Mouse (Mus musculus) NIH3T3 (cell line): ENCODE measurements around the gene Tial1.

Experiments
- DNase-seq: peaks from one replicate; pipeline ENCODE4 v3.0.0-alpha.2; 2012; ENCODE audit warnings: low read depth

The Tial1 gene

DNA sequence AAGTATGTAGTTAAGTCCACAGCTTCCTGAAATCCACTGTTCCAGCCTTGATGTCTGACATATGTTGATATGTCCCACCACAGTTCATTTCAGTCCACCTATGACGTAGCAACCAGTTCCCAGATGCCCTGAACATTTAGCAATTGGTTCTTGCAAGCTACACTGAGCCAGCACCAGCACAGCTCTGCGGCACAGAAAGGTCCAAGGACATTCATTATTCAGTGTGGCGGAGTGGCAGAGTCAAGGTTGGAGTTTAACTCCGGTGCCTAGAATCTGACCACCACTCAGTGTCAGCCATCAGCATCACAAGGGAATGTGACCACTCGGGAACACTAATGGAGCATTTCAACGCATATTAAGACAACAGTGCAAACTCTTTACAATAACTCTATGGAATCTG lies 44.9 kb downstream of the Tial1 start:
- no peak for DNase-seq

DNA sequence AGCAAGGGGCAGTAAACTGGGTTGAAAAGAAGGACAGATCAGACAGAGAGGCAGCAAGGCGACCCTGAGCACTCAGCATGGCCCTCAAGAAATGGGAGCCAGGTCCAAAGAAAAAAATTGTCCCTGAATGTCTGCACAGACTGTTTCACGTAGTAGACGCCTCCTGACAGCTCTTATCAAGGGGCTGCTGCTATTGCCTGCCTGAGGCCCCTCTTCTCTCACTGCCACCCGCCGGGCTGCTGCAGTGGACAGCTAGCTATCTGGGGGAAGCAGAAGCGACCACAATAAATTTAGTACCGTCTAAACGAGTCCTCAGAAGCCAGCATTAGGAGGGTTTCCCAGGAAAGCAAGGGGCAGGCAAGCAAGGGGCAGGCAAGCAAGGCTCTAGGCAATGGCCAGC lies 47.1 kb downstream of the Tial1 start:
- DNase-seq, result no peak

DNA sequence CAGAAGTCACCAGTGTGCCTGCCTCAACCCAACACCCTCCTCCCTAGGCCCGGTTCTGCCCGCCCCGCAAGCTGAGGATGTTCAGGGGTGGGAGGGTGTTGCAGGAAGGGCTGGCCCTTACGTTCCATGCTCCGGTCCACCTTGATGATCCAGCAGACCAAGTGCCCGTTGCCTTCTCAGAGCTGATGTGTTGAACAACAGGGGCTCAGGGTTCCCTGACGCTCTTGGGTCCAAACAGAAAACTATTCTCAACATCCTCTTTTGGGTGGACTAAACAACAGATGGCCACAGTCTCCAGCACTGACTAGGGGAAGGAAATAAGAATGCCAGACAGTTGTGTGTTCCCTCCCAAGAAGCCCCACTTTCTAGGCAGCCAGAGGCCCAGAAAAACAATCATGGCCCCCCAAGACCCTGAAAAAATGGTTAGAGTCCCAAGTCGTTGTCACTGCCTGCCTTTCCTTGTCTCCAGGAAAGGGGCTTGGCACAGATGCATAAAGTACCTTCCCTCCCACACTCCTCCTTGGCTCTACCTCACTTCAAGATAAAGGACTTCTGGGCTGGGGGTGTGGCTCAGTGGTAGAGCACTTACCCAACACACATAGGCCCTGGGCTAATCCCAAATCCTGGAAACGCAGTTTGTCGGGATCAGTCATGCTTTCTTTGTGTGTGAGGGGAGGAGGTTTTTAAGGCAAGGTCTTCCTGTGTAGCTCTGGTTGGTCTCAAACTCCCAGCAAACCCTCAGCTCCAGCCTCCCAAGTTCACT lies 49.3 kb downstream of the Tial1 start:
- no peak for DNase-seq

DNA sequence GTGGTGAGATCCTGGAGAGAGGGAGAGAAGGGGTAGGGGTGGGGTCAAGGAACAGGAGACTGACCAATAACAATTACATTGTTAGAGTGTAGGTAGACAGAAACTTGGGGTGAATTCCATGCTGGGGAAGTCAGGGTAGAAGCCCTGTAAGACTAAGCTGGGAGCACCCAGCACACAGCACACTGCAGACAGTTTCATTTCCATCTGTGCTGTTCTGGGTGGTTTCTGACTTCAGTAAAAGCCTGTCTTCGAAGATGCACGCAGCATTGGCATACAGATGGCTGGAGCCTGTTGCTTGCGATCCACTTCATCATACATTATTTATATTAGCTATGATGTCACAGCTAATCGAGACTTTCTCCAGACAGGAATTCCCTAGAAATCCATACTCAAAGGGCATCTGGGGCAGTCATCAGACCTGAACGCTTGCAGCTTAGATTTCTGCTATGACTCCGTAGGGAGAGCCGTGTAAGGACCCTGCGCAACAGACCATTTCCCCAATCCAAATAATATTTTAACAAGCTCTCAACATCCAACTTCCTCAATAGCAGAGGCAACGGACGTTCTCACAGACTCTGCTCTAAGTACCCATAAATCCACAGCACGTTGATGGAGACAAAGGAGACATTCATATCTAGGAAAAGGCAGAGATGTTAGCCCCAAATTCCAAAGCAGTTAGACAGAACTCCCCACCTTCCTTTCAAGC lies 50.7 kb downstream of the Tial1 start:
- no peak for DNase-seq

DNA sequence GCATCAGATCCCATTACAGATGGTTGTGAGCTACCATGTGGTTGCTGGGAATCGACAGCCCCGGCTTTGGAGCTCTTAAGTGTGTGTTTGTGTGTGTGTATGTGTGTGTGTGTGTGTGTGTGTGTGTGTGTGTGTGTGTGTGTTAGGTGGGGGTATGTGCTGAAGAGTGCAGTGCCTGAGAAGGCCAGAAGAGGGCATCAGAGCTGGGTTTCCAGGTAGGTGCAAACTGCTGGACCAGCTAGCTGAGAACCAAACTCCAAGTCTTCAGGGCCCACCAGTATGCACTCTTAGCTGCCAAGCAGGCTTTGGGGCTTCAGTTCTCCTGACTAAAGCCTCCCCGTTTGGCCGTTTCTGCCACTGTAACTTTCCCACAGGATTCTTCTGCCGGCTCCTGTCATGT lies 53.3 kb downstream of the Tial1 start:
- peak; percentile 22 for DNase-seq

DNA sequence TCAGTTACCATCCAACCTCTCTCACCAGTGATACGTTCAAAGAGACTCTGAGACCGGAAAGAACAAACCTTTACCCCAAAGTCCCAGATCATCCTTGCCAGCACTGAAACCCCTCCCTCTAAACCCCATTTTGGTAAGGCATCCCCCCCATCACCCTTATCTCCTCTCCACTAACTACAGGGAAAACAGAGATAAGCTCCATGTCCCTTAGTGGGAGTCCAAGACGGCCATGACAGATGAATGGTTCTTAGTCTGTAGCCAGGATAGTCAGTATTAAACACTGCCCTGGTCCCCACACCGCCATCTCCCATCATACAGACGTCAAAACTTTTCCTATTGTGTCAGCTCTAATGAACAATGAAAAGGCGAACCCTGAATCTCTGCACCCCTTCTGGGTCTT lies 57.5 kb downstream of the Tial1 start:
- DNase-seq, result no peak

DNA sequence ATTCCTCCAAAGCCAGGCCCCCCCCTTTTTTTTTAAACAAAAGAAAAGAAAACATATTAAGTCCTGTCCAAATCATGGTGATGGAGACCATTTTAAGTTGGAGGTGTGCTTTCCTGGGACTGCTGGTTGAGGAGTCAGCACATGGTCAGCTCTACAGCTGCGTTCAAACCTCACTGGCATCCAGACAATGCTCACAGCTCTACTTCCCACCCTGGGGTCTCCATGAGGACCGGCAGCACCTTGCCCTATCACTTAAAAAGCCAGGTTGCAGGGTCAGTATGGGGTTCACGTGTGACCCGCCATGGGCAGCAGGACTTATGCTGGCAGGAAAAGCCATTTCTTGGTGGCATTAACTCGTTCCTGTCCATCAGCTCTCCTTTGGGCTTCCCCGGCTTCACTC lies 57.9 kb downstream of the Tial1 start:
- no peak for DNase-seq

DNA sequence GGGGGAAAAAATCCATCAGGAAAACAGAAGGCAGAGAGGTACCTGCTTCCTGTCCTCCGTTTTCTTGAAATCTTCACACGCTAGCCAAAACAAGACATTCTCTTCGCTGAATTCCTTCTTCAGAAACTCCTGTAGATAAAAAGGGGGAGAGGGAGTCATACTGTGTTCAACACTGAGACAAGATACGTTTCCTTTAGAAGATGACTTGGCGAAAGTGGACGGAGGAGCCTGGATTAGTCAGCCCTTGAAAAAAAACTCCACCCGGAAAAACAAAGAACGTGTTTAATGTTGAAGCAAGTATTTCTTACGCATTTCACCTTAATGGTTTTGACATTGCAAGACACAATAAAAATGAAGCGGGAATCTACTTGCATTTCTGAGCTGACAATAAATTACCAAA lies 58.4 kb downstream of the Tial1 start:
- DNase-seq, result no peak

DNA sequence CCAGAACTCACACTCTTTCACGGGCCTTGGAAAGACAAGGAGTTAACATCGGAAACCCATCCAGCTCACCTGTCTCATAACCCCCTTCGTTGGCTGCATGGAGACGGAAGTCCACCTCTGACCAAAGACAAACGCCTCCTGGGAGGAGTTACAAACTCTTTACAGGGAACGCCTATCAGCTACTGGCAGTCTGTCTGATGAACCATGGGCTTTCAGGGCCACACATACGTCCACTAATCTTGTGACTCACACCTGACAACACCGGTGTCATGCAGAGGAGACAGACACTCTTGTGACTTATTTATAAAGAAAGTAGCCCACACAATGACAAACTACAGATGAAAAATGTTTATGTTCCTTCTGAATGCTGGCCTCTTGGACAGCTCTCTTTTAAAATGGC lies 58.9 kb downstream of the Tial1 start:
- no peak for DNase-seq

DNA sequence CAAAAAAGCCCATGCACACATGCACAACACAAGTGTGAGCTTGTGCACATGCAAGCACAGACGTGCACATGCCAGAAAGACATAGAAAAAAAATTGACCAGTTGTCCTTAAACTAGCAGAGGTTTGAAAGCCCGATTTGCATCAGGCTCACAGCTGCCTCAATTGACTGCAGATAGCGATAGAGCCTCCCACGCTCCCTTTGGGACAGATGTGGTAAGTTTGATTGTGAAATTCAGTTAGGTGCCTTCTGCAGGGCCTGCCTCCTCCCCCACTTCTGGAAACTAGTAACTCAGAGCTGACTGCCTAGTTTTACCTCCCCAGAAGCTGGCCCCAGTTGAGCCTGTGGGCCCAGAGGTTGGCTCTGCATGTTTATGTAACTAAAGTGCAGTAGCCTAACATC lies 62.9 kb downstream of the Tial1 start:
- DNase-seq, result peak; percentile 56

DNA sequence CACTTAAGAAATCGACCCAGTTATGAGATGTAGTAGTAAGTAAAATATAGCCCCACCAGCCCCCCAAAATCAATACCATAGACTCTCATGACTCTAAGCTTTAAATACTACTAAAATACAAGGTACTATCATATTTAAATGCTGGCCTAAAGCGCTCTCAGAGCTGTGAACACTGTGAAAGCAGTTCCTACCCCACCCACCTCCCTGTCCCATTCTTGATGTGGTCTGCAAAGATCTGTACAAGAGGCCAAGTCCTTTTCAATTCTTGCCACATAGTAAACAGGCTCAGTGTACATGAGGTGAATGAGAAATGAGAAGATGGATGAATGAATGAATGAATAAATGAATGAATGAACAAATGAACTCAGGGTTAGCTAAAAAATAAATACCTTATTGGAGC lies 64.5 kb downstream of the Tial1 start:
- DNase-seq, result no peak

DNA sequence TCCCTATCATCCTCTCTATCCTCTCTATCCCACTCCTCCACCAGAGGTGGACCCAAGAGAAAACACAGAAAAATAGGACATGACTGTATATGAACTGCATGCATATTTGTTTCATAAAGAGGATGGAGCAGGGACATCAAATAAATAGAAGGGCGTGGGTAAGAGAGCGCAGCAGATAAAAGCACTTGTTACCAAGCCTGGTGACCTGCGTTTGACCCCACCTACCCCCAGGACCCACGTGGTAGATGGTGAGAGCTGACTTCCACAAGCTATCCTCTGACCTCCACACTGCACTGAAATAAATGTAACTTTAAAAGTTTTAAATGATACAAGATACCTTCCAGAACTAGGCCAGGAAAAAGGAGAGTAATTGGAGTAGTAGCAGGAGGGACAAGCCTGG lies 67.8 kb downstream of the Tial1 start:
- DNase-seq, result no peak

DNA sequence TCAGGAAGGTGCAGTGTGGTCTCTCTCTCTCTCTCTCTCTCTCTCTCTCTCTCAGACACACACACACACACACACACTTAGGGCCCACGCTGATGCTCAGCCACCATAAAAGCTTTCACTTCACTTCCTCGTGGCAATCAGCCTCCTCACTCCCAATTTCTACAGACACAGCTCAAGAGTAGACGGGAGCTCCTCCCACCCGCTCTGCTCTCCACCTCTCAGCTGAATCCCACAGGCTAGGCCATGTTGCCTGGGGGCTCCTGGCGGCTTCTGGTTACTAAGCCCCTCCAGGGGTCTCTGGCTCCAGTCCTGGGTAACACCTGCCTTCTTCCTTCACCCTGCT lies 68.6 kb downstream of the Tial1 start:
- no peak for DNase-seq

DNA sequence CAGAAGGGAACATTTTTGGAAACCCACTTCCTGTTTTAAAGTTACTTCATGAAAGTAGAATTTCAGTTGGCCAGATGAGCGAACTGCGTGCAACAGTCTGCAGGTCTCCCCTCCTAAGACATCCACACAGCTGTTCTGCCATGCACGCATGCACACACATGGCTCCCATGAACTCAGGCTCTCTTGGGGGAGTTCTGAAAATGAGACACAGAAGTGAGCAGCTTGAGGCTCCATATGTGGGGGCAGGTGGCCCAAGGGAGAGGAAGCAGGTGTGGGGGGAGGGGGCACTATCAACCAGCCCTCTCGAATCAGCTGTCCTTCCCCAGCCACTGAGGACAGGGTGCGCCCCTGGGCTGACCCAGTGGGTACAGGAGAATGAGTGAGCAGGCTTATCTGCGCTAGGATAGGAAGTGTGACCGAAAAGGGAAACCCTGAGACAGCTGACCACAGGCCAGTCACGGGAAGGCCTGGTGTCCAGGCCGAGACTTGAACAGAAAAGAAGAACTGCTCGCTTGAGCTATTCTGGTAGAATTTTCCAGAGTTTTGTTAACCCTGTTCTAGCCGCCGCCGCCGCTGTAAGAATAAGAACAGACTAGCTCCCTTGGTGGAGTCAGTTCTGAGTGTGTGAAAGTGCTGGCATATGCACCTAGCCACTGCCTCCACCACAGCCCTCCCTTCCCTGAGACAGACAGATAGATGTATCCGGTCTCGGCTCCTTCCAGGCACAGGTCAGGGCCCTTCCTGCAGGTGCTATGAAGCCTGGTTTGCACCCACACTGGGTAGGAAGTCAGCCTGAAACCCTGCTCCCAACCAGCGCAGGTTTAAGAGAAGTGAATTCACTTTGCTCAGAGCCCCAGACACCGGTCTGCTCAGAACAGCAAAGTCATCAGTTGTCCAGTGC lies 69.2 kb downstream of the Tial1 start:
- no peak for DNase-seq

DNA sequence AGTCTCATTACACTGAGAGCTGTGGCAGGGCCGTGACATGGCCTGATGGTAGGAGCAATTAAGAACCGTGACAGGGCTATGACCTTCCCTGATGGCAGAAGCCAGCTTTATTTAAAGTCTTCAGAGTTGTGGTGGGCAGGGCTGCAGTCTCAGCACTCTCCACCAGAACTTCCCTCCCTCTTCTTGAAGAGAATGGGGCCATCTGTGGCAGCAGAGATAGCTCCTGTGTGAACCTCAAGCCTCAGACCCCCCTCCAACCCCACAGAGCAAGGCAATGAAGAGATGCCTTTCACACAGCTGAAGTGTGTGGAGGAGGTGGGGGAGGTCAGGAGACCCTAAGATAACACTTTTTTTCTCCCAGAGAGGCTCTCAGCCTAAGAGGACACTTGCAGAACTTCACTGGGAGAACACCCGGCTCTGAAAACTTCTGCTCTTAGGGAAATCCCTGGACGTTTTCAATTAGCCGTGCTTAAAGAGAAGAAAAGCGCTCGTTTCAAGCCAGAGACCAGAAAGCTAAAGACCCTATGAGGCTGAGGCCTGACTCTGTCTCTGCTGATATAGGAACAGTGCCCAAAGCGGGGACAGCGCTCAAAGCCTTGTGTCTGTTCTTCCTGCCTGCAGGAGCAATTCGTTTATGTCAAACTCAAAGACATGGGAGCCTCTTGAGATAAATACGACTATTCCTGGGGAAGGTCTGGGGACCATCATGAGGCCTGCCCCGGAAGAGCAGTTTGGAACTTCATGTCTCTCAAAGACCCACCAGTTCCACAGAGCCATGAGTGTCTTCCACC lies 70.1 kb downstream of the Tial1 start:
- no peak for DNase-seq
